Mouse (Mus musculus) fibroblast of lung, adult 2 months (primary cell): ENCODE data around the gene Mgme1.

Experiments
- DNase-seq: peaks from one replicate; pipeline ENCODE4 v3.0.0-alpha.2; 2011; ENCODE audit warnings: low read depth

The Mgme1 gene

DNA sequence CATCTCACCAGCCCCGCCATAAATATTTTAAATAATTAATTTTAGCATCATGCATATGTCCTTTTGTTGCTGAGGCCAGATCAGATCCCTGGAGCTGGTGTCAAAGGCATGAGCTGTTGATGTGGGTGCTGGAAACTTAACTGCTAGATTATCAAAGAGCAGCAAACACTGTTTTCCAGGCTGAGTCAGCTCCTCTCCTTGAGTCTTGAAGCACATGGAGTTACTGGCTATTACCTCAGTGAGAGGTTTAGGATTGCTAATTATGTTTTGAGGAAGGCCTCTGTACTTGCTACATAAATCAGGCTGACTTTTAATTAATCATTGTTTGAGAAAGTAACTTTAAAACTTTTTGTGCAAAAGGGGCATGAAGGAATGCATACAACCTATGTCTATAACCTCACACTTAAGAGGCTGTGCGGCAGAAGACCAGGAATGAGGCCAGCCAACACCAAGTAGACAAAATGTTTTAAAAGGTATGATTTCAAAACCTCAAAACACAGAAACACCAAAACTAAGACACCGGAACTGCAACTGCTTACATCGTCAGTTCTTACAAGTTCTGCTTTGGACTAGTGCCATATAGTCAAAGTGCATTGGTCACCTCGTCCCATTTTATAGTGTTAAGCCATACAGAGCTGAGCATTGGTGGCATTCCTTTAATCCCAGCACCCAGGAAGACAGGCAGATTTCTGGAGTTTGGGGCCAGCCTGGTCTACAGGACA, 5.9 kb upstream of the Mgme1 start:
- DNase-seq: no peak

DNA sequence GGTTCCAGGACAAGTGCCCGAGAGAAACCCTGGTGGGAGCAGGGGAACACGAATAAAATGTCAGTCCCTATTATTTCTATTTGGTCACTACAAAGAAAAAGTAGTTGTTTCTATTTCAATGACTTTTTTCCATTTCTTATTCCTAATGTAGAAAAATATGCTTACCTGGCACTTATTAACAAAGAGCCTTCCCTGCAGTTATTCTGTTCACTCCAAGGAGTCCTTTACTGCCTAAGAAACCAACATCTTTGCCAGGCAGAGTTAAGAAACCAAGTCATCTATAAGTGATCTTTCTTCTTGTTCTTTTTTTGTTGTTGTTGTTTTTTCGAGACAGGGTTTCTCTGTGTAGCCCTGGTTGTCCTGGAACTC, 5.4 kb upstream of the Mgme1 start:
- no peak for DNase-seq

DNA sequence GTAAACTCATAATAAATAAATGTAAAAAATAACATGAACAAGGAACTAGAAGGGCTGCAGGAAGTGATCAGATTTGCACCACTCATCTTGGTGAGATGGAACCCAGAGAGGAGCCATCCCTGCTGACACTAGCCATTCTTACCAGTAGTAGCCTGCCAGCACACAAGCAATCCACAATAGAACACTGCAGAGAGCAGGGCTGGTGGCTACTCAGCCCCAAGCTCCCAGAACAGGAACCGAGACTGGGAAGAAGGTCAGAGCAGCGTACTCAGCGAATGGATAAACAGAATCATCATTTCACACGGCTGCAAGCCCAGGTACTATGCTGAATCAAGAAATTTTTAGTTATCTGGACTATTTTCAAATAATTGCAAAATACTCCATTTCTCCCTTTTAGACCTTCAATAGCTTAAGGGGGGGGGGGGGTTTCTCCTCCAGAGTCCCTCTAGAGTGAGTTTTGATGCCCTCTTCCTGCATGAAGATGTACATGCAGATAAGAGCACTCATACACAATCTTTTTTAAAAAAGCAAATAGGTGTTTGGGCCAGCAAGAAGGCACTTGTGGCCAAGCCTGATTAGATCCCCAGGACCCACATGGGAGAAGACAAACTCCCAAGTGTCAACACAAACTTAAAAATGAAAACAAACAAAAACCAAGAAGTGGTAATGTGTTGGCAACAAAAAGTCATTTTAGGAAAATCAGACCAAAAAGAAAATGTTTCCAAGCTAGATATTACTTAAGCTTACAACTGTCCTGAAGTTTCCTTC, 4.4 kb upstream of the Mgme1 start:
- no peak for DNase-seq

GRCm38 (mm10) chr2:144267004-144267730, 3.3 kb upstream of the Mgme1 start:
- no peak for DNase-seq

DNA sequence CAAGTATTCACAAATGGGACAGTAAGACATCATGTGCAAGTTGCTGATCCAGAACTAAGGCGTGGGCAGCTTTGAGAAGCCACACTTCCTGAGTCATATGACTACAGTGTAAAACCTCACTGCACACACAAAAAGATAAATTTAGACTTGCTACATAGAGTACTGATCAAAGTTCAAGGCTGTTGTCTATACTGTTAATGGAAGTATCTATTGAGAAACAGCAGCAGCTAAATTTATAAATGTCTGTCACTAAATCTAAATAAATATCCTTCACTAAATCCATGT, 2.8 kb upstream of the Mgme1 start:
- DNase-seq: no peak

- DNase-seq: no peak
Measured at GRCm38 (mm10) chr2:144268446-144269305, 1.8 kb upstream of the Mgme1 start.

DNA sequence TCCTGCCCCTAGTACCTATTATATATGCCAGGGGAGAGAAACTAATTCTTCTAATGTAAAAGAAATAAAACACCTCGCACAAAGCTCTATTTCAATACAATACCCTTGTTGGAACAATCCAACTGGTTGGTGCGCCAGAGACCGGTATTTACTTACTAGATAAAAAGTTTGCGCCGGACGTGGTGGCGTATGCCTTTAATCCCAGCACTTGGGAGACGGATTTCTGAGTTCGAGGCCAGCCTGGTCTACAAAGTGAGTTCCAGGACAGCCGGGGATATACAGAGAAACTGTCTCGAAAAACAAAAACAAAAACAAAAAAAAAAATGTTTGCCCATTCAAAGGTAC, 1.2 kb upstream of the Mgme1 start:
- DNase-seq: no peak

DNA sequence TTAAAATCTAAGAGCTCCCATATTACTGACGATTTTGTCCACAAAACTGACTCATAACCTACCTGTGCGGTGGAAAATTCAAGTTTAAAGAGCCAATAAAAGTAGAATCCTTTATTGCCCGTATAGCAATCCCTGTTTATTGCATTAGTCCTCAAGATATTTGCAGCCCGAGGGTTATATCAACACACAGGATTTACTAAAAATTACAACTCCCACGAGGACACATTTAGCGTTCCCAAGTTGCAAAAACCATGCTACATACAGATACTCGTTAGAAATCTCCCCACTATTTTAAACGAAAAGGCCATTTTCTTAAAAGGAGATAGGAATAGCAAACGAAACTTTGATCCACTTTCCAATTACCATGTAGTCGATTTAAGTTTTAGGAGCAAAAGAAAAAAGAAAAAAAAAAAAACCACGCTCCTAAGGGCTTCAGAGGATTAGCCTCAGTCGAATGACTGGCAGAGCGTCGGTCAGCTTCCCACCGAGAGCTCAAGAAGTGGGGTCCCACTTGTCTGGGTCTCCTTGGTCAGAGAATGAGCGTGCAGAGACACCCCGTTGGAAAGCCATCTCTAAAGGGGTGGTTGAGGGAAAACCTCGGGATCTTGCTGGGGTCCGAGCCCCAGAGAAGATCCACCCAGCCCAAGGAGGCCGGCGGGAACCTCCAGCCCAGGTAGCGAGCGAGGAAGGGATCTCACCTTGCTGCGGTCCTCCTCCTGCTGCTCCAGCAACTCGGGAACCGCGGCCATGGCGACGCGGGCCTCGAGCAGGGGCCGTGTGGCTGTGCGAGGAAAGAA, 586 bp upstream of the Mgme1 start:
- no peak for DNase-seq

GRCm38 (mm10) chr2:144272088-144272487, 1.6 kb downstream of the Mgme1 start:
- no peak for DNase-seq

DNA sequence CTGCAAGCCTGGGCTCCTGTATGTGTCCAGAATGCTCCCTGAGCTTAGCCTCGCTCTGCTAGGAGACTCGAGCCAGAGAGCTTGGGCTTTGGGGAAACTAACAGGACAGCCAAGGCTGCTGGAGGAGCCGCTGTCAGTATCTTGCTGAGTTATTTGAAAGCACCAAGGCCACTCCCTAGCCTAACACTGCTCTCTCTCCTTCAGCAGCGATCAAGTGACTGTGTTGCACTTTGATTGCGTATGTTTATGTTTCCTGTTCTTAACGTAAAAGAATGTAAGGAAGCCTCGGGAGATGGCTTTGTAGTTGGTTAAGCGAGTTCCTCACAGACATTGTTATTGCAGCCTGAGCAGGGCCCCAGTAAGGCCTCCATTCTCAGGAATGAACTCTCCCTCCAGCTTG, 4.3 kb downstream of the Mgme1 start:
- no peak for DNase-seq

DNA sequence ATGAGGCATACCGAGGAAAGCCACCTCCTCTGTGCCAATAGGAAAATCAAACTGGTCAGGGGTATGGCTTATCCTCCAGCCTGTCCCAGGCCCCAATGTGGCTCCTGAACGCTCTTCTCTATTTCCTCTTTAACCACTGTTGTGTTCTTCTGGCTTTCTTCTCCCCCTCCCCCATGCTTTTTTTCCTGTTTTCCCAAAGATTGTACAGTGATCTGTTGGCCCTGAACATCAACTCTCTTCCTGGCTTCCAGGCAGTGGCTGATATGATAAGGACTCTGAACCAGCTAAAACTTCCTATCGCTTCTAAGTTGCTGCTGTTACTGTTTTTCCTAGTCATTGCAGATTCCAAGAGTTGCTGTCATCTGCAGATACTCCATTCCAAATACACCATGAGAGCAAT, 6.4 kb downstream of the Mgme1 start:
- DNase-seq: no peak

GRCm38 (mm10) chr2:144279742-144280141, 9.3 kb downstream of the Mgme1 start:
- no peak for DNase-seq

DNA sequence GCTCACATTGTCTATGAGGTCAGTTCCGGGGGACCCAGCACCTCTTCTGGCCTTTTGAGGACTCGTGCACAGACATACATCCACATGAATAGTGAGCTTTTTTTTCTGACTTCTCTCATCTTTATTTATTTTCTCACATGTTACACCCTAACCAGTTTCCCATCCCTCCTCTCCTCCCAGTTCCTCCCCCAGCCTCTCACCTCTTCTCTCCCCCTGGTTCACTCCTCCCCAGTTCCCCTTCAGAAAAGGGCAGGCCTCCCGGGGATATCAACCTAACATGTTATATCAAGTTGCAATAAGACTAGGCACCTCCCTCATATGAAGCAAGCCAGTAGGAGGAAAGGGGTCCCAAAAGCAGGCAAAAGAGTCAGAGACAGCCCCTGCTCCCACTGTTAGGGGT, 10.1 kb downstream of the Mgme1 start:
- DNase-seq: no peak

GRCm38 (mm10) chr2:144281417-144281816, 11.0 kb downstream of the Mgme1 start:
- no peak for DNase-seq

- no peak for DNase-seq
Measured at GRCm38 (mm10) chr2:144290321-144290720, 19.9 kb downstream of the Mgme1 start.

- DNase-seq: no peak
Measured at GRCm38 (mm10) chr2:144291600-144292305, 21.3 kb downstream of the Mgme1 start.

GRCm38 (mm10) chr2:144295145-144295735, 24.8 kb downstream of the Mgme1 start:
- no peak for DNase-seq

DNA sequence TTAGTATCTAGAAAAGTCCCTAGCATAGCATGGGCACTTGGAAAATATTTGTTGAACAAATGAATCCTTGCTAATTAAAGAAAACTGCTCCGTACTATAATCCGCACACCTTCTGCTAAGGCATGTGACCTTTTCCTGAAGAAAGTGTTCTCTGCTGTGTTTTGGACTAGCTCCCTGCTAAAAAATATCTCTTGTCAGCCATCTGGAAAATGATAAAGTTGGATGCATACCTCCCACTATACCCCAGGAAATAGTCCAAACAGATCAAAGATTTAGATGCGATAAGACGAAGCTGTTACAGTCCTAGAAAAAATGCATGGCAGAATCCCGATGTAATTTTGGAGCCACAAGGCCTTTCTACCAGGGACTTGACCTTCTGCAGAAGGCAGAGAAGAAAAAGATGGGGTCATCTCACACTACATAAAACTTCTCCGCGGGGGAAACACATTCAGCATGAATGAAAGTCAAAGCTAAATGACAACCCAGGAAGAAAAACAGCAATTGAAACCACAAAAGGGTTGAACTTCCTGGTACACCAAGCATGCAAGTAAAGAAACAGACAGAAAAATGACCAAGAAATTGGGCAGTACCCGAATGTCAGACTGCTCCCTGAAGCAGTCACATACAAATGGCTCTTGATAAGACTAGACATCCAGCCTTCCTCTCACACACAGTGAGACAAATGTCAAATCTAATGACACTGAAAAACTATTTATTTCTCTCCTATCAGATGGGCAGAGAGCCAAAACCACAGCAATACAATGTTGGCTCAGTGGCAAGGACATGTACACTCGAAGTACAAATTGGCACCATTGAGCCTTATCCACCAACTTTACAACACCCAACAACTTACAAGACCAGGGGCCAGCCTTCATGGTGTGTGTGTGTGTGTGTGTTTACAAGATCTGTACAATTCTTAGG, 29.5 kb downstream of the Mgme1 start:
- DNase-seq: no peak

DNA sequence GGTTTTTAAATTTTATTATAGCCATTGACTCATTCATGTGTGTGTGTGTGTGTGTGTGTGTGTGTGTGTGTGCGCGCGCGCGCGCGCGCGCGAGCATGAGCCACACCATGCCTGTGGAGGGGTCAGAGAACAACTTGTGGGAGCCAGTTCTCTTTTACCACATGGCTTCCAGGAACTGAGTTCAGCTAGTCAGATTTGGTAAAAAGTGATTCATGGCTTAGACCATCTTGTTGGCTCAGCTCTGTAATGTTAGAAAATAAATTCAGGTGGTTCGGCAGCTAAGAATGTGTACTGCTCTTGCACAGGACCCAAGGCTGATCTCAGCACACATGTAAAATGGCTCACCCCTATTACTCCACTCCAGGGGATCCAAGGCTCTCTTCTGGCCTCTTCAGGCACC, 30.6 kb downstream of the Mgme1 start:
- no peak for DNase-seq
